Mouse (Mus musculus): ENCODE measurements around the gene Them7.

GRCm38 (mm10) chr2:105252824-105253223, 28.7 kb downstream of the Them7 start:
- no peak for TF ChIP-seq POLR2A (IDR thresholded peaks at IDR 0.05; ENCODE audit: extremely low read depth, insufficient read depth, low read length)
- no peak for TF ChIP-seq CTCF (IDR thresholded peaks at IDR 0.05; ENCODE audit: low read depth, low read length)

Measured in liver, adult 2 months (tissue).